ENCODE assay signal across 13 mouse cellular contexts in genomic region chr12:21264970-21265369, GRCm38 (mm10). TPM values are rescaled to one million over a fixed set of nuclear protein-coding genes. Genes with fewer than 3 reads are reported as not detected.
DNase-seq lines count a peak whose midpoint lies in the region; ATAC-seq and TF ChIP-seq lines count a peak whose summit lies in the region.
"Had no signal": no experiment of that assay in that cellular context is flagged by ENCODE, and none has a peak within 500 bp of the region (broad histone marks: within the 10 kb centered on the region; RNA-seq: fewer than 3 reads in every experiment).

No protein-coding gene starts in this region.

- no peak for DNase-seq in heart, postnatal 36 days
- no peak for DNase-seq in lung, adult 2 months
- no peak for DNase-seq in liver, embryonic 11.5 days (ENCODE audit: low spot score)
- DNase-seq in stomach, postnatal 0 days (ENCODE audit: low spot score): no peak
- no peak for DNase-seq in left cerebral cortex, adult 9 months (ENCODE audit: low spot score in 2 of 2)
- DNase-seq: cerebellum, adult 11 months; cerebellum, postnatal 36 days; layer of hippocampus, adult 9-11 months had no signal

- peak overlapping the region; percentile 34; the same call in 1 of the 2 replicates for H3K9ac ChIP-seq in heart, embryonic 14.5 days (ENCODE audit: low read length)
- no peak overlapping the region for H3K9ac ChIP-seq in lung, embryonic 15.5 days
- no peak overlapping the region for H3K9ac ChIP-seq in liver, embryonic 11.5 days (ENCODE audit: low read depth, low read length)
- no peak overlapping the region for H3K9ac ChIP-seq in stomach, postnatal 0 days (ENCODE audit: low read length)
- H3K9ac ChIP-seq: embryonic facial prominence, embryonic 13.5 days; forebrain, embryonic 12.5 days had no signal

- peaks cover 61% of the 10 kb centered on the region for H3K36me3 ChIP-seq in heart, embryonic 14.5 days (ENCODE audit: control insufficient read depth, insufficient read depth, low read length)
- peaks cover 33% of the 10 kb centered on the region for H3K36me3 ChIP-seq in lung, embryonic 15.5 days
- peaks cover 12% of the 10 kb centered on the region for H3K36me3 ChIP-seq in liver, embryonic 11.5 days (ENCODE audit: control insufficient read depth, insufficient read depth, low read length)
- 0 out of 2 replicates have a peak, but pooled peaks cover 11% of the 10 kb centered on the region for H3K36me3 ChIP-seq in stomach, postnatal 0 days (ENCODE audit: control insufficient read depth, insufficient read depth, low read length)

- 83% methylated on average over 3 of the region's 3 CpGs for WGBS in heart, embryonic 14.5 days
- 73% methylated on average over 3 of the region's 3 CpGs for WGBS in lung, embryonic 15.5 days
- WGBS in lung, adult 2 months: 82% methylated on average over 3 of the region's 3 CpGs
- WGBS in liver, embryonic 11.5 days: 68% methylated on average over 3 of the region's 3 CpGs
- WGBS in stomach, postnatal 0 days: 55% methylated on average over 3 of the region's 3 CpGs

- no peak overlapping the region for H3K4me2 ChIP-seq in heart, embryonic 14.5 days (ENCODE audit: low read length)
- no peak overlapping the region for H3K4me2 ChIP-seq in lung, embryonic 15.5 days
- no peak overlapping the region for H3K4me2 ChIP-seq in liver, embryonic 11.5 days
- H3K4me2 ChIP-seq in stomach, postnatal 0 days (replicated peaks; ENCODE audit: low read depth): no peak overlapping the region
- H3K4me2 ChIP-seq: embryonic facial prominence, embryonic 13.5 days; forebrain, embryonic 12.5 days had no signal

- H3K4me1 ChIP-seq in heart, embryonic 14.5 days (ENCODE audit: control insufficient read depth in 2 of 2, insufficient read depth in 2 of 2, low read length in 2 of 2): peaks cover 0 to 5% of the 10 kb centered on the region in 2 experiments; a peak in 2 of 4 replicates
- H3K4me1 ChIP-seq in lung, embryonic 15.5 days: no peaks in the 10 kb centered on the region
- H3K4me1 ChIP-seq in lung, adult 2 months (ENCODE audit: control insufficient read depth, insufficient read depth, low read length): peaks cover 10% of the 10 kb centered on the region
- peaks cover 3% of the 10 kb centered on the region; the same call in 1 of the 2 replicates for H3K4me1 ChIP-seq in liver, embryonic 11.5 days (replicated peaks; ENCODE audit: control insufficient read depth, insufficient read depth, low read length)
- H3K4me1 ChIP-seq in stomach, postnatal 0 days (replicated peaks; ENCODE audit: control insufficient read depth, insufficient read depth): no peaks in the 10 kb centered on the region
- H3K4me1 ChIP-seq: embryonic facial prominence, embryonic 13.5 days; forebrain, embryonic 12.5 days had no signal

- peak overlapping the region; percentile 75 to 85 for H3K27ac ChIP-seq in heart, embryonic 14.5 days (replicated peaks in 1 of 2; ENCODE audit: control insufficient read depth in 1 of 2, insufficient read depth in 1 of 2, low read depth in 2 of 2, low read length in 2 of 2)
- peak overlapping the region; percentile 27; the same call in 1 of the 2 replicates for H3K27ac ChIP-seq in lung, embryonic 15.5 days
- H3K27ac ChIP-seq in liver, embryonic 11.5 days (ENCODE audit: low read depth, low read length): no peak overlapping the region; the same call in 1 of the 2 replicates
- H3K27ac ChIP-seq in stomach, postnatal 0 days (replicated peaks): peak overlapping the region; percentile 61
- H3K27ac ChIP-seq: forebrain, embryonic 12.5 days had no signal

- no peaks in the 10 kb centered on the region for H3K27me3 ChIP-seq in heart, embryonic 14.5 days (ENCODE audit: control insufficient read depth, insufficient read depth, low read length)
- no peaks in the 10 kb centered on the region for H3K27me3 ChIP-seq in lung, embryonic 15.5 days
- H3K27me3 ChIP-seq in liver, embryonic 11.5 days (replicated peaks; ENCODE audit: control insufficient read depth, insufficient read depth, low read length): no peaks in the 10 kb centered on the region
- no peaks in the 10 kb centered on the region for H3K27me3 ChIP-seq in stomach, postnatal 0 days (ENCODE audit: control insufficient read depth, insufficient read depth, low read length)
- H3K27me3 ChIP-seq: embryonic facial prominence, embryonic 13.5 days; forebrain, embryonic 12.5 days had no signal

- H3K4me3 ChIP-seq in heart, embryonic 14.5 days (ENCODE audit: control insufficient read depth in 1 of 2, insufficient read depth in 1 of 2, low read depth in 1 of 2, low read length in 2 of 2): no peak overlapping the region
- H3K4me3 ChIP-seq in lung, embryonic 15.5 days: no peak overlapping the region
- no peak overlapping the region for H3K4me3 ChIP-seq in lung, adult 2 months (replicated peaks; ENCODE audit: extremely low read depth, low read depth, low read length)
- H3K4me3 ChIP-seq in liver, embryonic 11.5 days (ENCODE audit: low read depth, low read length): no peak overlapping the region
- no peak overlapping the region for H3K4me3 ChIP-seq in stomach, postnatal 0 days (ENCODE audit: low read depth, low read length)
- H3K4me3 ChIP-seq: embryonic facial prominence, embryonic 13.5 days; forebrain, embryonic 12.5 days had no signal

- intact Hi-C loops in heart, postnatal 36 days (cut with DNase I): loop anchor here (5.0 kb wide), 1 partner anchor 188 kb away; no protein-coding TSS in a partner anchor

- no peak for TF ChIP-seq POLR2A in lung, adult 2 months (IDR thresholded peaks at IDR 0.05; ENCODE audit: borderline replicate concordance, extremely low read depth, low read depth, low read length)

- TF ChIP-seq EP300 in stomach, postnatal 0 days (optimal IDR thresholded peaks at IDR 0.05): no peak

- ATAC-seq in heart, embryonic 14.5 days (ENCODE audit: insufficient number of reproducible peaks, insufficient read depth, low FRiP score, low read depth): no peak
- ATAC-seq in lung, embryonic 15.5 days (ENCODE audit: borderline replicate concordance, extremely low read depth, low FRiP score, low TSS enrichment): no peak
- ATAC-seq in liver, embryonic 11.5 days (replicated peaks; ENCODE audit: low FRiP score): peak; percentile 46; the same call in 1 of the 2 replicates
- no peak for ATAC-seq in stomach, postnatal 0 days (ENCODE audit: low FRiP score, low TSS enrichment)
- ATAC-seq: CD4-positive, CD25-positive, alpha-beta regulatory T cell, adult 4 months had no signal

- H3K9me3 ChIP-seq in heart, embryonic 14.5 days (ENCODE audit: control insufficient read depth, low read length): no peaks in the 10 kb centered on the region
- no peaks in the 10 kb centered on the region for H3K9me3 ChIP-seq in lung, embryonic 15.5 days
- H3K9me3 ChIP-seq in liver, embryonic 11.5 days (ENCODE audit: control insufficient read depth, low read length): no peaks in the 10 kb centered on the region
- no peaks in the 10 kb centered on the region for H3K9me3 ChIP-seq in stomach, postnatal 0 days (ENCODE audit: control insufficient read depth, low read length)
- H3K9me3 ChIP-seq: embryonic facial prominence, embryonic 13.5 days; forebrain, embryonic 12.5 days had no signal

- no peak for TF ChIP-seq CTCF in lung, adult 2 months (IDR thresholded peaks at IDR 0.05; ENCODE audit: insufficient read depth, low read length)
- no peak for TF ChIP-seq CTCF in stomach, postnatal 0 days (IDR thresholded peaks at IDR 0.05; ENCODE audit: low read depth)

RNA-seq across cellular contexts. Expression of gene Cpsf3, which starts 20.2 kb away (rescaled TPM):
- 69.3 and 70.5 TPM in 2 replicates for polyA plus RNA-seq in heart, embryonic 14.5 days (2014; fragmentation: Nextera tagmentation; extraction: Ambion mirVana)
- 10 to 100 TPM; 37.3 to 37.7 TPM for total RNA-seq in heart, postnatal 36 days (2021)
- 106 and 111 TPM in 2 replicates for polyA plus RNA-seq in lung, embryonic 15.5 days (2015; fragmentation: Nextera tagmentation; extraction: Ambion mirVana)
- polyA plus RNA-seq in lung, adult 2 months (2012; rRNA removed): 18.4 and 33.3 TPM in 2 replicates
- polyA plus RNA-seq in liver, embryonic 11.5 days (2014; fragmentation: Nextera tagmentation; extraction: Ambion mirVana): 110 and 117 TPM in 2 replicates
- polyA plus RNA-seq in stomach, postnatal 0 days (2015; fragmentation: Nextera tagmentation; extraction: Ambion mirVana): 45.2 and 48.1 TPM in 2 replicates

RNA-seq across cellular contexts. Expression of gene Itgb1bp1, which starts 21.1 kb away (rescaled TPM):
- polyA plus RNA-seq in heart, embryonic 14.5 days (2014; fragmentation: Nextera tagmentation; extraction: Ambion mirVana): 39.5 and 40.0 TPM in 2 replicates
- 10 to 100 TPM; 44.6 to 44.9 TPM for total RNA-seq in heart, postnatal 36 days (2021)
- 46.0 and 54.7 TPM in 2 replicates for polyA plus RNA-seq in lung, embryonic 15.5 days (2015; fragmentation: Nextera tagmentation; extraction: Ambion mirVana)
- polyA plus RNA-seq in lung, adult 2 months (2012; rRNA removed): 10.2 and 14.0 TPM in 2 replicates
- polyA plus RNA-seq in liver, embryonic 11.5 days (2014; fragmentation: Nextera tagmentation; extraction: Ambion mirVana): 42.0 and 42.8 TPM in 2 replicates
- polyA plus RNA-seq in stomach, postnatal 0 days (2015; fragmentation: Nextera tagmentation; extraction: Ambion mirVana): 31.6 and 32.6 TPM in 2 replicates

RNA-seq across cellular contexts. Expression of gene Iah1, which starts 51.2 kb away (rescaled TPM):
- polyA plus RNA-seq in heart, embryonic 14.5 days (2014; fragmentation: Nextera tagmentation; extraction: Ambion mirVana): 46.7 and 48.7 TPM in 2 replicates
- 10 to 100 TPM; 12.2 to 17.4 TPM for total RNA-seq in heart, postnatal 36 days (2021)
- polyA plus RNA-seq in lung, embryonic 15.5 days (2015; fragmentation: Nextera tagmentation; extraction: Ambion mirVana): 61.0 and 61.8 TPM in 2 replicates
- 71.3 and 77.4 TPM in 2 replicates for polyA plus RNA-seq in lung, adult 2 months (2012; rRNA removed)
- 45.0 and 47.5 TPM in 2 replicates for polyA plus RNA-seq in liver, embryonic 11.5 days (2014; fragmentation: Nextera tagmentation; extraction: Ambion mirVana)
- polyA plus RNA-seq in stomach, postnatal 0 days (2015; fragmentation: Nextera tagmentation; extraction: Ambion mirVana): 43.1 and 45.1 TPM in 2 replicates
